Mouse (Mus musculus) midbrain, embryonic 12.5 days (tissue): Measurements from ENCODE around the gene Golph3l. TPM values are rescaled to one million over a fixed set of nuclear protein-coding genes. Genes with fewer than 3 reads are reported as not detected.
A peak's percentile ranks its signal among the peaks of the same experiment; 100 is the strongest.
"Not testable (repeated sequence)": the region's sequence is repeated elsewhere in the genome, so short reads cannot be mapped to it uniquely, and the experiment has no call there.

Experiments
- ATAC-seq: fragments of 200-750 bp; cut with Nextera tagmentation; 2 replicates; pipeline ENCODE4 v1.8.0; 2017; ENCODE audit warnings: low read depth, moderate TSS enrichment, moderate library complexity; ENCODE audit not compliant: low FRiP score
- H3K27ac ChIP-seq: fragments of 300-500 bp; sonication (generic); replicated peaks from 2 replicates; pipeline ENCODE4 v1.5.1; 2016; ENCODE audit warnings: mild to moderate bottlenecking
- H3K27me3 ChIP-seq: fragments of 300-500 bp; sonication (generic); 2 replicates; pipeline ENCODE4 v1.6.1; 2016; ENCODE audit warnings: mild to moderate bottlenecking
- H3K36me3 ChIP-seq: fragments of 300-500 bp; sonication (generic); 2 replicates; pipeline ENCODE4 v1.6.1; 2016
- H3K4me1 ChIP-seq: fragments of 300-500 bp; sonication (generic); 2 replicates; pipeline ENCODE4 v1.6.1; 2016
- H3K4me2 ChIP-seq: fragments of 300-500 bp; sonication (generic); replicated peaks from 2 replicates; pipeline ENCODE4 v1.6.1; 2016; ENCODE audit warnings: mild to moderate bottlenecking, moderate library complexity
- H3K4me3 ChIP-seq: fragments of 300-500 bp; sonication (generic); 2 replicates; pipeline ENCODE4 v1.5.1; 2016; ENCODE audit warnings: mild to moderate bottlenecking
- H3K9ac ChIP-seq: fragments of 300-500 bp; sonication (generic); replicated peaks from 2 replicates; pipeline ENCODE4 v1.6.1; 2016; ENCODE audit warnings: mild to moderate bottlenecking, moderate library complexity
- H3K9me3 ChIP-seq: fragments of 300-500 bp; sonication (generic); 2 replicates; pipeline ENCODE4 v1.6.1; 2016; ENCODE audit warnings: mild to moderate bottlenecking
- WGBS: fragments of 180-500 bp; shearing (Covaris S2); methylation state at CpG from one replicate; pipeline ENCODE4 v1.1.7; 2016; 5-methylcytosine and 5-hydroxymethylcytosine counted together
- polyA plus RNA-seq: library from polyadenylated mRNA; unstranded; fragments of >200 nt; fragmentation: Nextera tagmentation; extraction: Ambion mirVana; gene quantifications from 2 replicates; pipeline ENCODE4 v1.2.1, GENCODE M21; 2016

Gene Golph3l
- 37.8 and 38.6 TPM in 2 replicates for polyA plus RNA-seq

DNA sequence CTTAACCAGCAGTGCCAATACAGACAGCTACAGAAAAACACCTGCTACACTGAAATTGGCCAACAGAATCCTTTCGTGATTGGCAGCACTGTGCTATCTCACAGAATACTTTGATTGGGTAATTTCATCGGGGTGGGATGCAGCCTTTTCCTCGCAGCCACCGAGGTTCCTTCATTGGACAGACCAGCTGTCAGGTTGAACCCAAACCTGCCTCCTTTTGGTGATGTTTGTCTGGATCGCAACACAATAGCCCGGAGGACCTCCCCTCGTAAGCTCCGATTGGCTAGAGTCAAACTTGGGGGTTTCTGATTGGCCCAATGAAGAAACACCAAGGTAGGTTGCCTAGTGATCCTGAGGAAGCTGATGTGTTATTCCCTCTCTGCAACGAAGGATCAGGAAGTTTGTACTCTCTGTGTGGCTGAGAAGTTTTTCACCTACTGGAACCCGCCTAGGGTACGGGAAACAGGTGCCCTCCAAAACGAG is at the start of gene Golph3l:
Gene Golph3l, plus strand, starts transcription at position 331 of the 483 bp plus-strand sequence.
- Histone ChIP-seq H3K36me3 (peaks cover 19% of the 10 kb centered on the region), H3K9me3 (no peaks in the 10 kb centered on the region), H3K9ac (peak within 1 kb of the TSS; percentile 56), H3K4me3 (peak within 1 kb of the TSS; percentile 57), H3K27me3 (no peaks in the 10 kb centered on the region), H3K27ac (peak within 1 kb of the TSS; percentile 63; the same call in 1 of the 2 replicates), H3K4me1 (peaks cover 8% of the 10 kb centered on the region; the same call in 1 of the 2 replicates), H3K4me2 (peak within 1 kb of the TSS; percentile 70)
- under 1% methylated on average over 12 of the region's 12 CpGs for WGBS
- peak; percentile 100 for ATAC-seq

DNA sequence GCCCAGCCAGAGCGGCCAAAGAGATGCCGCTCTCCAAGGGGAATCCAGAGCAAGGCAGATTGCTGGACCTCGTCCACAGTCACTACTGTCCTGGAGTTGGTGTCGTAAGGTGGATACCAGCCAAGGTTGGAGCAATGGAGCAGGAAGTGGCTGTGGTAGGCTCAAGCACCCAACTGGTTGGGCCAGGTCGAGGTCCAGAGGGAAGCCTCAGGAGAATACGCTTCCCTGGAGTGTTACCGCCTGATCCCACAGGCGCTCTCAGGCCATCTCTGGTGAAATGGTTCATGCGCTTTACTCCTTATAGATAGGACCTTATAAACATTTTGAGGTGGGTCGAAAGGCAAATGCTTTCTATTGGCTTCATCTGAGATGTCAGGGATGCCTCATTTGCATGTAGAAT is 49.8 kb upstream of the Golph3l start:
- 88% methylated on average over 10 of the region's 10 CpGs for WGBS
- Histone ChIP-seq H3K4me3 (no peak overlapping the region), H3K36me3 (no peaks in the 10 kb centered on the region)

DNA sequence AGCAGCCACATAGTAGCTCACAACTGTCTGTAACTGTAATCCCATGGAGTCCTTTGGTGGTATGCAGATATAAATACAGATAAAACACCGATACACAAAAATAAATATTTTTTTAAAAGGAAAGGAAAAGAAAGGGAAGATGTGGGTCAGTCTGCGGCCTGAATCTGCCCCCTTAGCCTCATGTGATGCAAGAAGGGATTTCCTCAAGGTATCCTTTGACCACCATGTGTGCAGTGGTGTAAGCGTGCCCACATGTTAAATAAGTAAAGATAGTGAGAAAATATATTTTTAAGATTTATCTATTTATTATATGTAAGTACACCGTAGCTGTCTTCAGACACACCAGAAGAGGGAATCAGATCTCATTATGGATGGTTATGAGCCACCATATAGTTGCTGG is 48.9 kb upstream of the Golph3l start:
- Histone ChIP-seq H3K4me3 (no peak overlapping the region), H3K27ac (no peak overlapping the region), H3K9me3 (no peaks in the 10 kb centered on the region), H3K4me2 (no peak overlapping the region), H3K27me3 (no peaks in the 10 kb centered on the region), H3K9ac (no peak overlapping the region), H3K36me3 (no peaks in the 10 kb centered on the region), H3K4me1 (no peaks in the 10 kb centered on the region)
- WGBS, result 97% methylated on average over 4 of the region's 4 CpGs
- no peak for ATAC-seq

More for the DNA sequence above, 49.8 kb upstream of the Golph3l start:
- Histone ChIP-seq H3K27me3 (no peaks in the 10 kb centered on the region), H3K27ac (no peak overlapping the region), H3K4me1 (no peaks in the 10 kb centered on the region), H3K4me2 (no peak overlapping the region), H3K9ac (no peak overlapping the region), H3K9me3 (no peaks in the 10 kb centered on the region)
- no peak for ATAC-seq

DNA sequence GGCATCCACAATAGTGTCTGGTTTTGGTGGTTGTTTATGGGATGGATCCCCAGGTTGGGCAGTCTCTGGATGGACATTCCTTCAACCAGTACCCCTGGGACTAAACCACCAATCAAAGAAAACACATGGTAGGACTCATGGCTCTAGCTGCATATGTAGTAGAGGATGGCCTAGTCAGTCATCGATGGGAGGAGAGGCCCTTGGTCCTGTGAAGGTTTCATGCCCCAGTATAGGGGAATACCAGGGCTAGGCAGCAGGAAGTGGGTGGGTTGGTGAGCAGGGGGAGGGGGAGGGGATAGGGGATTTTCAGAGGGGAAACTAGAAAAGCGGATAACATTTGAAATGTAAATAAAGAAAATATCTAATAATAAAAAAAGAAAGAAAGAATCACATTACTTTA is 47.5 kb upstream of the Golph3l start:
- H3K9me3 ChIP-seq, result not testable (repeated sequence)

DNA sequence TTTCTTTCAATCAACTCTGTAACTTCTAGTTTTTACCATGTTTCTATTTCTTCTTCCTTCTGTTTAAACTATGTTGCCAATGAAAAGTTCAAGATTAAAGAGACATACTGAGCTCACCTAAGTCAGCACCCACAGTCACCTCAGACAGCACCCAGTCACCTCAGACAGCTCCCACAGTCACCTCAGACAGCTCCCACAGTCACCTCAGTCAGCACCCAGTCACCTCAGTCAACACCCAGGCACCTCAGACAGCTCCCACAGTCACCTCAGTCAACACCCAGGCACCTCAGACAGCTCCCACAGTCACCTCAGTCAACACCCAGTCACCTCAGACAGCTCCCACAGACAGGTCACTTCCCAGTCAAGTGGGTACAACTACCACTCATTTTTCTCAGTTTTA is 46.6 kb upstream of the Golph3l start:
- H3K9ac ChIP-seq, result no peak overlapping the region
- H3K4me2 ChIP-seq, result no peak overlapping the region
- H3K27me3 ChIP-seq, result no peaks in the 10 kb centered on the region
- H3K4me1 ChIP-seq, result no peaks in the 10 kb centered on the region
- H3K9me3 ChIP-seq, result no peaks in the 10 kb centered on the region
- no peak overlapping the region for H3K27ac ChIP-seq
- ATAC-seq, result no peak
- no peaks in the 10 kb centered on the region for H3K36me3 ChIP-seq
- no peak overlapping the region for H3K4me3 ChIP-seq

More for the DNA sequence above, 47.5 kb upstream of the Golph3l start:
- H3K4me2 ChIP-seq, H3K27me3 ChIP-seq, H3K27ac ChIP-seq, H3K9ac ChIP-seq, H3K4me1 ChIP-seq, ATAC-seq, H3K4me3 ChIP-seq, H3K36me3 ChIP-seq: not testable (repeated sequence)
- 89% methylated on average over 2 of the region's 2 CpGs for WGBS

DNA sequence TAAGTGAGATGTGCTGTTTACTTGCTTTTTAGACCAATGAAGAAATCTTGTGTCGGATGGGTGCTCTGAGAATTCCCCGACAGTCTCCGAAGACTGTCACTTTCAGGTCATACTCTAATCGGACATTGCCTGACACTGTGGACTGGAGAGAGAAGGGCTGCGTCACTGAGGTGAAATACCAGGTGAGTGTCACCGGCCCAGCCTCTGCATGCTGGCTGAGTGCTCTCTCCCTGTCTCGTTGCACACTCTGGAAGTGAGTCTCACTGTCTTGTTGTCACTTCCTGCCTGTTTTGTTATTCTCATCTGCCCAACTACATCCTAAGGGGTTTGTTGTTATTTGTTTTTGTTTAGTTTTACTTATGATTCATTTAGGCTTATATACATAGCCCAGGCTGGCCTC is 45.8 kb upstream of the Golph3l start:
- Histone ChIP-seq H3K9ac (no peak overlapping the region), H3K36me3 (no peaks in the 10 kb centered on the region), H3K4me1 (no peaks in the 10 kb centered on the region), H3K9me3 (no peaks in the 10 kb centered on the region), H3K27me3 (no peaks in the 10 kb centered on the region), H3K27ac (no peak overlapping the region), H3K4me3 (no peak overlapping the region), H3K4me2 (no peak overlapping the region)
- 76% methylated on average over 7 of the region's 7 CpGs for WGBS
- ATAC-seq, result no peak

DNA sequence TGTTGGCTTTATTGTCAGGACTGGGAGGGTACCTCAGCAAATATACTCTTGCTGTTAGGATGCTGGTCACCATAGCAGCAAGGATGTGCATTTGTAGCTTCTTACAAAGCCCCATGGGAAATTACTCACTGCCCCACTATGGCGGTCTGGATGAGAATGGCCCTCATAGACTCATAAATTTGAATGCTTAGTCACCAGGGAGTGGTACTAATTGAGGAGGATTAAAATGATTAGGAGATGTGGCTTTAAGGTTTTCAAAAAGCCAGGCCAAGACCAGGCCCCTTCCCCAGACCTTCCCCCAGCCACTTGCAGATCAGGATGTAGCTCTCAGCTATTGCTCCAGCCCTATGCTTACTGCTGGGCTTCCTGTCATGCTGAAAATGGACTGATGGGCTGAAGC is 38.6 kb upstream of the Golph3l start:
- Histone ChIP-seq H3K27ac (no peak overlapping the region), H3K9me3 (no peaks in the 10 kb centered on the region), H3K36me3 (no peaks in the 10 kb centered on the region), H3K4me2 (no peak overlapping the region), H3K4me1 (no peaks in the 10 kb centered on the region), H3K4me3 (no peak overlapping the region), H3K27me3 (no peaks in the 10 kb centered on the region), H3K9ac (no peak overlapping the region)
- ATAC-seq, result no peak
- 78% methylated on average over 1 of the region's 1 CpGs for WGBS

DNA sequence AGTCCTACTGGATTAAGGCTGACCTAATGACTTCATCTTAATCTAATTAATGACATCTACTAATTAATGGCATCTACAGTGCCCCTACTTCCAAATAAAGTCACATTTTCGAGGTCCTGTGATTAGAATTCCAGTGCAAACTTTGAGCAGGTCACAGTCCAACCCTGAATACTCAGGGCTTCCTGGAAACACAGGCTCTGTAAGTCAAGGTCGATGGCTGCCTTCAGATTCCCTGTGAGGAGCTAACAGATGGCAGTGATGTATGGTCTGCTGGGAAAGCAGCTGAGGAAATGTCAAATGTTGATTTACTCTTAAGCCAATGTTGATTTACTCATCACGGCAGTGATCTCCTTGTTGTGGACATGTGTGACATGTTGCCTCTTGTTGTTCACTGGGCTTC is 34.7 kb upstream of the Golph3l start:
- Histone ChIP-seq H3K4me2 (no peak overlapping the region), H3K9ac (no peak overlapping the region), H3K4me3 (no peak overlapping the region), H3K4me1 (no peaks in the 10 kb centered on the region), H3K9me3 (no peaks in the 10 kb centered on the region), H3K36me3 (no peaks in the 10 kb centered on the region), H3K27me3 (no peaks in the 10 kb centered on the region), H3K27ac (no peak overlapping the region)
- no peak for ATAC-seq
- WGBS, result 65% methylated on average over 3 of the region's 3 CpGs

DNA sequence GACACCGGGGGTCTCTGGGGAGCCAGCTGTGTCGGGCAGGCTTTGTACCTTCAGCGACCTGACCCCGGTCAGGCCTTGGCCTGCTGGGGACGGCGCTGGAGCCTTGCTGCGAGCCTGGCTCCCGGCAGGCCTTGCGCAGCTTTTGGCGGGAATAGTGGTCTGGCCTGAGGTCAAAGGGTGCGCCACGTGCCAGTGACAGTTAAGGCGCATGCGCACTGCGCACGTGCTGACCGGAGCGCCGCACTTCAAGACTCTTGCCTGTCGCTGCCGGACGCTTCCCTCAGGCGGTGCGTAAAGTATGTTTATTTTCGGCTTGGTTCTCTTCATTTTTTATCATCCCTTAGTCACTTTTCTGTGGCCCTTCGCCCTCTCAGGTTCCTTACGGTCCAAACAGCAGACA is 29.3 kb upstream of the Golph3l start, which contains the start of gene Hormad1:
Gene Hormad1, plus strand, starts transcription at position 241 of the 400 bp plus-strand sequence.
- Histone ChIP-seq H3K36me3 (no peaks in the 10 kb centered on the region), H3K4me1 (no peaks in the 10 kb centered on the region), H3K27me3 (no peaks in the 10 kb centered on the region), H3K4me3 (no peak within 1 kb of the TSS), H3K9ac (no peak within 1 kb of the TSS), H3K27ac (no peak within 1 kb of the TSS), H3K9me3 (no peaks in the 10 kb centered on the region), H3K4me2 (no peak within 1 kb of the TSS)
- WGBS, result 89% methylated on average over 27 of the region's 27 CpGs
- no peak for ATAC-seq

DNA sequence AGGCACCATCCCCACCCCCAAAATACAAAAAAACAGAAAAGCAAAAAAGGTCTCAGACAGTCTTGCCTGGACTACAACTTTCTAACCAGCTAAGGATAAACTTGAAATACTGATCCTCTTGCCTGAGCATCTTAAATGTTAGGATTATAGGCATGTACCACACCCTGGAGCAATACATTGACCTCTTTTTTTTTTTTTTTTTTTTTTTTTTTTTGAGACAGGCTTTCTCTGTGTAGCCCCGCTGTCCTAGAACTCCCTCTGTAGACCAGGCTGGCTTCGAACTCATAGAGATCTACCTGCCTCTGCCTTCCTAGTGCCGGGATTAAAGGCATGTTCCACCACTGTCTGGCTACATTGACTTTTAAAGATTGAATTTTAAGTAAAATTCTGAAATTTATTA is 28.0 kb upstream of the Golph3l start:
- no peak for ATAC-seq
- Histone ChIP-seq H3K36me3 (no peaks in the 10 kb centered on the region), H3K27ac (no peak overlapping the region), H3K9ac (no peak overlapping the region), H3K4me2 (no peak overlapping the region), H3K4me1 (no peaks in the 10 kb centered on the region), H3K27me3 (no peaks in the 10 kb centered on the region), H3K9me3 (no peaks in the 10 kb centered on the region), H3K4me3 (no peak overlapping the region)
- WGBS, result 88% methylated on average over 3 of the region's 3 CpGs

DNA sequence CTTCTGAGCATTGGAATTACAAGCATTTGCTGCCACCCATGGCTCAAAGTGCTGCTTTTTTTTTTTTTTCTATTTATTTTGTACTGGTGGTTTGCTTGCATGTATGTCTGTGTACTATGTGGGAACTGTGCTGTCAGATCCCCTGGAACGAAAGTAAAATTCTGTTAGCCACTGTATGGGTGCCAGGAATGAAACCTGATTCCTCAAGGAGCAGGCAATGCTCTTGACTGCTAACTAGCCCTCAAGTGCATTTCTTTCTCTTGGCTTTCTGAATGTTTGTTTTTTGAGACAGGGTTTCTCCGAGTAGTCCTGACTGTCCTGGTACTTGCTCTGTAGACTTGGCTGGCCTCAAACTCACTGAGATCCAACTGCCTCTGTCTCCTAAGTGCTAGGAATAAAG is 26.9 kb upstream of the Golph3l start:
- Histone ChIP-seq H3K27me3 (no peaks in the 10 kb centered on the region), H3K9ac (no peak overlapping the region), H3K27ac (no peak overlapping the region), H3K4me1 (no peaks in the 10 kb centered on the region), H3K4me3 (no peak overlapping the region), H3K9me3 (no peaks in the 10 kb centered on the region), H3K4me2 (no peak overlapping the region), H3K36me3 (no peaks in the 10 kb centered on the region)
- no peak for ATAC-seq
- WGBS, result 84% methylated on average over 2 of the region's 2 CpGs

DNA sequence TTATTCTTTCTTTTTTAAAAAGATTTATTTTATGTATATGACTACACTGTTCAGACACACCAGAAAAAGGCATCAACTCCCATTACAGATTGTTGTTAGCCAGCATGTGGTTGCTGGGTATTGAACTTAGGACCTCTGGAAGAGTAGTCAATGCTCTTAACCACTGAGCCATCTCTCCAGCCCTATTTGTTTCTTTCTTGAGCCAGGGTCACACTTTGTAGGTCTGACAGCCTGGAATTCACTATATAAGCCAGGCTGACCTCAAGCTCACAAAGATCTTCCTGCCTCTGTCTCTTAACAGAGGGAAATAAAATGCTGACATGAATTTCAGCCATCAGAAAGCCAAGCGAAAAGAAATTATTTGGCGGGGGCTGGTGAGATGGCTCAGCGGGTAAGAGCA is 19.1 kb upstream of the Golph3l start:
- Histone ChIP-seq H3K27me3 (no peaks in the 10 kb centered on the region), H3K9ac (no peak overlapping the region), H3K4me3 (no peak overlapping the region), H3K9me3 (no peaks in the 10 kb centered on the region), H3K27ac (no peak overlapping the region), H3K4me1 (no peaks in the 10 kb centered on the region), H3K36me3 (no peaks in the 10 kb centered on the region), H3K4me2 (no peak overlapping the region)
- no peak for ATAC-seq
- WGBS, result 95% methylated on average over 3 of the region's 3 CpGs
